Mouse (Mus musculus) spleen, postnatal 36 days (tissue): ENCODE results near the gene Hip1r.

Experiments used
- DNase-seq, 2 experiments: peaks; one replicate each; pipeline ENCODE4 v3.0.0; 2022; ENCODE audit warnings: low spot score in 2 of 2, mixed read lengths in 1 of 2

Hip1r gene

GRCm38 (mm10) chr5:123973299-123974178 lies at the start of gene Hip1r:
TSS of gene Hip1r (plus strand) at chr5:123973628.
- peak; percentile 94 to 95 for DNase-seq

- DNase-seq: no peak
These were observed 46.3 kb upstream of the Hip1r start, which contains the start of gene Gm43518 for GRCm38 (mm10) chr5:123927118-123927517. TSS of gene Gm43518 (plus strand) at chr5:123927418.

GRCm38 (mm10) chr5:123930508-123930989 lies 42.9 kb upstream of the Hip1r start, which contains the start of gene Ccdc62:
TSS of gene Ccdc62 (plus strand) at chr5:123930679.
- DNase-seq: peak; percentile 93 to 94

GRCm38 (mm10) chr5:123931131-123931530 lies 42.3 kb upstream of the Hip1r start:
- no peak for DNase-seq

- no peak for DNase-seq
These were observed 40.5 kb upstream of the Hip1r start for GRCm38 (mm10) chr5:123932927-123933326.

- no peak for DNase-seq
These were observed 39.9 kb upstream of the Hip1r start for GRCm38 (mm10) chr5:123933556-123933955.

GRCm38 (mm10) chr5:123933957-123934591 lies 39.4 kb upstream of the Hip1r start:
- DNase-seq: no peak

GRCm38 (mm10) chr5:123935931-123936330 lies 37.5 kb upstream of the Hip1r start:
- DNase-seq: no peak

GRCm38 (mm10) chr5:123938479-123938878 lies 34.9 kb upstream of the Hip1r start:
- DNase-seq: no peak

GRCm38 (mm10) chr5:123946546-123946945 lies 26.9 kb upstream of the Hip1r start:
- no peak for DNase-seq

- DNase-seq: peak in 1 of 2 experiments; percentile 52
These were observed 26.2 kb upstream of the Hip1r start for GRCm38 (mm10) chr5:123947041-123947761.

- DNase-seq: no peak
These were observed 20.9 kb upstream of the Hip1r start for GRCm38 (mm10) chr5:123952365-123953045.

GRCm38 (mm10) chr5:123957213-123957612 lies 16.2 kb upstream of the Hip1r start:
- no peak for DNase-seq

GRCm38 (mm10) chr5:123959018-123959417 lies 14.4 kb upstream of the Hip1r start:
- DNase-seq: no peak

GRCm38 (mm10) chr5:123960129-123960528 lies 13.3 kb upstream of the Hip1r start:
- no peak for DNase-seq

GRCm38 (mm10) chr5:123961046-123961445 lies 12.4 kb upstream of the Hip1r start:
- DNase-seq: no peak

GRCm38 (mm10) chr5:123964208-123964607 lies 9.2 kb upstream of the Hip1r start:
- no peak for DNase-seq

- no peak for DNase-seq
These were observed 6.7 kb upstream of the Hip1r start for GRCm38 (mm10) chr5:123966759-123967158.

GRCm38 (mm10) chr5:123968468-123968867 lies 5.0 kb upstream of the Hip1r start:
- DNase-seq: no peak

- DNase-seq: no peak
These were observed 4.2 kb upstream of the Hip1r start for GRCm38 (mm10) chr5:123969216-123969615.

- no peak for DNase-seq
These were observed 2.9 kb upstream of the Hip1r start for GRCm38 (mm10) chr5:123970576-123970975.
